Mouse (Mus musculus) kidney, postnatal 4 days (tissue): ENCODE measurements at regions not wholly inside any gene's neighbourhood (a gene's known extent, or its start where the extent isn't known, plus 50 kb on each side); places are given as distances from the start of the nearest gene placed in this dataset.

ENCODE experiments used
- DNase-seq, 2 experiments: peaks; one replicate each; pipeline ENCODE4 v3.0.0; 2021; ENCODE audit warnings: mixed read lengths in 2 of 2

DNA sequence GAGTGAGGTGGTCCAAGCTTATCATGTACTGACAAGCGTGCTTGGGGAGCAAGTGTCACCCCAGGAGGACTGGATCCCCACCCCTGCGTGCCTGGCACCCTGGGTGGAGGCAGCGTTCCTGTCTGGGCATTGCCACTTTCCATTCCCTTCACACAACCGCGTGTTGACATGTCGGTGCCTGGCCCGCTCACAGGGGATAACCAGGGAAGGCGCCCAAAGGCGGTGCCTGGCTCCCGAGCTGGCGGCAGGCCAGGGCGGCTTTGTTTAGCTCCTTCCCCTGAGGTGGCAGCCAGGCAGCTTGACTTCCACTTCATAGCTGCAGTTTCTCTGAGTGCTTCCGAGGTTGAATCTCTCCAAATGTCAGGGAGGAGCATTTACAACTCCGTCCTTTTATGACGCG lies 318.7 kb upstream of the 4930535I16Rik start:
- peak; percentile 59 to 66 for DNase-seq

DNA sequence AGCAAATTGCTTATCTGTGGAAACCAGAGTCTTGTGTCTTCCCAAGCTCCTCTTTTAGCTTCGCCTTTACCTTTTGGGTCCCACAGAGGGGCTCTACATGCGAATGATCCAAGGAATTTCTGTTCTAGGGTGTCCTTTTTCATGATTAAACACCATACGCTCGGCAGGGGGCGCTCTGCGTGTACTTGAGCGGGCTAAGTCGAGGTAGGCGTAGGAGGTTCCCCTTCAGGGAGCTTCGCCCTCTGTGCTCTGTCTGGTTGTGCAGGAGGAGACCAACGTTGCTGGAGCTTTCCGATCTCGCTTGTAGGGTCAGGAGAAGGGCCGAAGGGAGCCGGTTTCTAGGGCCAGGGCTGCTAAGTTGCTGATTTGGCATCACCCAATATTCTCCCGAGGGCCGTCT lies 310.7 kb upstream of the 4930535I16Rik start:
- DNase-seq: peak; percentile 85 to 89

DNA sequence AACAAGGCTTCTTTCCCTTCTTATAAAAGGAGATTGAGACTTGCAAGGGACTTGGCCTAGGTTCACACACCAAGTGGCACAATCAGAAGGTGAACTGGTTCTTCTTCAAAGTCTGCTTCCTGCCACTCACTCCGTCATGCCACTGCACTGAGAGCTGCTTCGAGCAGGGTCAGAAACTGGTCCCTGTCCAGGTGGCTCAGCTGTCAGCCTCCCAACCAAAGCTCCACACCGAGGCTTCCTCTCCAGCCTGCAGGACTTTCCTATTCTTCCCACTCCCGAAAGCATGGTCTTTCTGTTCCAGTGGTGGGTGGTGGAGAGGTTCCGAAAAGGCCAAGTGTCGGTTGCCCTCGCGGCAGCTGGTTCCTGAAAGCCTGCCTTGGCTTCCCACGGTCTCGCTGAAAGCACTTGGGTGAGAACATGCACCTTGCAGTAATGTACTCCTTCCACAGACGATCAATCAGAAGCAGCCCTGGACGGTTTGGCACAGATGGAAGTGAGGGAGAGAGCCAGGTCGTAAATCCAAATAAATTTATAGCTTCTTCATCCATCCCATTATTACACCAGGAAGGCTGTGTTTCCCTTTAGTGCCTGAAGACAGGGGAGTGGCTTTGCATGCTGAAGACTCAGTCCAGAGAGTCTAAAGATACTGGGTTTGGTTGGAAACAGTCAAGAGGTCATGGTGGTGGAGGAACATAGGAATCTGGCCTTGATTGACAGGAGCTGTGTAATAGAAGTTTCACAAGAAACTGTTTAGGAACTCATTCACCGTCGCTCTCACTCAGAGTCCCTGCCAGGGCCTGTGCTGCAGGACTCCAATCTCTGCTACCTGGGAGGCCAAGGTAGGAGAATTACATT lies 306.1 kb upstream of the 4930535I16Rik start:
- DNase-seq: peak; percentile 45

DNA sequence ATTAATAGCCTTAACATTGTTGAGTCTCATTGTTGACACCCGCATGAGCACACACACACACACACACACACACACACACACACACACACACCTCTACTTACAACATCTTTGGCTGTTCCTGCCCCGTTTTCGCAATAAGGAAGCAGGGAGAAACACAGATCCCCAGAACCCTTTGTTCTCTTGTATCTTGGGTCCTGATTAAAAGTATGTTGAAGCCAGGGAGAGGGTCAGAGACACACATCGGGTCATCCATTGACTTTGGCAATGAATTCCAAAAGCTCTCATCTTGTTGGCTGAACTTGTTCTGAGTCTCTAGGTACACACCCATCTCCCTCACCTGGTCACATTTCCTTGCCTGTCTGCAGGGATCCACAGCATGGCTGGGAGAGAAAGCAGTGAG lies 303.9 kb upstream of the 4930535I16Rik start:
- no peak for DNase-seq

DNA sequence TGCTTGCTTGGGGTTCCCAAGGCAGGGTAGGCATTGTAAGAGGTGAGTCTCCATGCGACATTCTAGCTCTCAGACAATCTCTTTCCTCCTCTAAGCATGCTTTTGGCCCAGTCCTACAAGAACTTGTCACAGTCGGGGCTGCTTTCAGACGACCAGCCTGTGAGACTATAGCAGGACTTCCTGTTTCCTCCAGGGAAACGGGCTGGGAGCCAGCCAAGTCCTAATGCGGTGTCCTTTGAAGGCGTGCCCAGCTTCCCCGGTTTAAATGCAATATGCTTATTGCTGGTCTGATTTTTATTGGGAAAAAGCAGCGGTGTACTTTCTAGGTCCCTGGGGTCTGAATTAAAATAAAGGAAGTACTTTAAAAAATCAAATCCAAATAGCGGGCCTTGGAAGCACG lies 299.4 kb upstream of the 4930535I16Rik start:
- DNase-seq: peak; percentile 84 to 87

DNA sequence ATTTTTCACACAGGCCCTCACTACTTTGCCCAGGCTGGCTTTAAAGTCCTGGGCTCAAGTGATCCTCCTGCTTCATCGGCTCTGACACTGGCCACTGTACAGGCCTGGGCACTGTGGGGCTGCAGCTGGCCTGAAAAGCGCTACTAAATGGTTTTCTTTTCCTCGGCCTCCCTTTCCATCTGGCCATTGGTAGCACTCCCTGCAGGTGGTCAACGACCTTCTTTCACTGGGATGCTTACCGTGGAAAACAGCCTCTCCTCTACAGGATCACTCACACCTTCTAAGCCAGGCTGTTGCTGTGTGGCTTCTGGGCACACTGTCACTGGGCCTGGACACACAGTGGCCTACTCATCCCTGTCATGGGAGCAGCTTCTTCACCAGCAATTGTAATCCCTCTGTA lies 298.5 kb upstream of the 4930535I16Rik start:
- DNase-seq: no peak

DNA sequence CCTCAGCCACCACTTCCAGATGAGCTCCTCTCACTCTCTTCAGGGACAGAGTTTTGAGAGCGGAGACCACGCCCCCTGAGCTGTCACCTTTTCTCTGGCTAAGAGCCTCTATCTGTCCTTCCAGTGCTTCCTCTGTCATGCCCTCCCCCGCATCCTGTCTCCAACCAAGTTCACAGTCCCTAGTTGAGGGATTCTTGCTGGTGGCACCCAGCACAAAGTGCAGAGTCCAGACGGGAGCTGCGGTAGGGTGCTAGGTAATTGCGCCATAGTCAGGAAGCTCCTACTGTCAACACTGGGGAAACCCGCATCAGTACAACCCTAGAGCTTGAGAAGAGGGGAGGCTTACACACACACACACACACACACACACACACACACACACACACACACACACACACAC lies 297.3 kb upstream of the 4930535I16Rik start:
- peak in 1 of 2 experiments; percentile 14 for DNase-seq

DNA sequence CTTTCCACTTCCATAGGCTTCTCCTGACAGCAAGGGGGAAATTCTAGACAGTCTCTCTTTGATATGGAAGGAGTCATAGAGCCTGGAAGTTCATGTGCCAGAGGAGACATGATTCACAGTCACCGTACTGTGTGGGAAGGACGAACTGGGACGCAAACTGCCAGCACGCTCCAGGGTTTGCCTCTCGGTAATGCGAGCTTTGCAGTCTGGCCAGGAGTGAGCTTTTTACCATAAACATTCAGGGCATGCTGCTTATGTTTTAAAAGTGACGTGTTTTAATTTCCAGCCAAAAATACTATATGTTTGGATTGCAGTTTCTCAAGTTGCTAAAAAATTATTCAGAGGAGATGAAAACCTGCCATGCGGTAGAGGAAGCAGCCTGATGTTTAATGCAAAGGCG lies 292.3 kb upstream of the 4930535I16Rik start:
- no peak for DNase-seq

DNA sequence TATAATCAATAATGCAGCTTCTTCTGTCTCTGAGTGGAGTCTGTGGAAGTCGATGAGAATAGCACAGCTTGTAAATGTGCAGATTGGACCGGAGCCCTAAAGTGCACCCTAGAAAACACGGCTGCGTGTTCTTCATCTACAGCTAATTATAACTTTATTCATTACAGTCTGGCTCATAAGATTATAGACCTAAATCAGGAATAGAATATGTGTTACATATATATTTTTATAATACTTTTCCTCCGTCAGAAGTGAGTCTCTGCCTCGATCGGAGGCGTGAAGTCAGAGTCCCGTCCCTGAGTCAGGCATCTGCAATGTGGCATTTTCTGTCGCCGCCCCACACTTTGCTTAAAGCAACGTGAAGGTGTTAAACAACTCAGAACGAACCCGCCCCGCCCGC lies 288.7 kb upstream of the 4930535I16Rik start:
- DNase-seq: no peak

DNA sequence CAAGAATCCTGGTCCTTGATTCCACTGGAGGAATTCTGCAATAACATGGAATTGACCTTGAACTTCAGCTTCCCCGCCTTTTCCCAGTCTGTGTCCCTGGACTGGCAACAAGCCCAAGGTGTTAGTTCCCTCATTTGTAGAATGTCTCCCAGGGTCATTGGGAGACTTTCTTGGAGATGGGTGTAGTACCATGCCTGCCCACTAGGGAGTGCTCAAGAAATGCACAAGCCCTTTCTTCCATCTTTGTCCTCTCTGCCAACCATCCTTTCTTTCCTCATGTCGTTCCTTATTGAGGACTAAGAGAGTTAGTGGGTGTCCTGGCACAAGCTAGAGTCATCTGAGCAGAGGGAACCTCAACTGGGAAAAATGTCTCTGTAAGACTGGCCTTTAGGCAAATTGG lies 285.9 kb upstream of the 4930535I16Rik start:
- DNase-seq: peak; percentile 27 to 34

DNA sequence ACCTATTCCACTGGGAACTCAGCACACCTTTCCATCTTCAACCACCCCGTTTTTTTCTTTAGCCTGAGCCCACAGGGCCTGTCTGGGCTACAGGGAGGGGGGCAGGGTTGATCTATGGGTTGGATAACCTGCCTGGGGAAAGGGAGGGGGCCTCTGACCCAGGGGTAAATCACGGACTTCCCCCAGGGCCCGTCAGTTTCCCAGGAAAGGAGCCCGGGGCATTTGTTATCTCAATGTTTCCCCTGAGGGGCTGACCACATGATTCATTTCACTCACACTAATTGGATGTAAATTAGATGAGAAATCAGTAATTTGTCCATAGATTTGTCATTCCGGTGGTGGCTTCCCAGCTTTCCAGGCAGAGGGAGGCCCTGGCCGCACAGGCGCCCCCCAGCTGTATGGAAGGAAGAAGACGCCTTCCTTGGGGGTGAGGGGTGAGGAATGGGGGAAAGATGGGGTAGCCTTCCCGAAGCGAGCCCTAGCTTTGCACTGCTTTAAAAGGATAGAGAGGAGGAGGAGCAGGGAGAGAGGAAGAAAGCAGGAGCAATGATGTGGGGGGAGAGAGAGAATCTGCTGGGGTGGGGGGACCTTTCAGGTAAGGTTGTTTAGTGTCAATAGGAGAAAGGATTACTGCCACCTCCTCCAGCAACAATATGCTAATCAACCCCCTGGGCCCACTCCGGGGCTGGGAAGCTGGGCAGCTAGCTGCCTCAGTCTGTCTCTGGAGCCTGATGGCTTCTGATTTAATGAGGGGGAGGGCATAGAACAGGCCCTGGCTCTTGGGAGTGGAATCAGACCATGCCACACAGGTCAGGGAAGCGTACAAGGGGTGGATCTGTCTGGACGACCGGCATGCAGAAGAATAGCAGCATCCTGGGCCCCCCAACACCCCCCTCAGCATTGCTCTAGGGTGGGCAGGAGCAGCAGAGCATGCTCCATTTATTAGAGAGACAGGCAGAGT lies 282.3 kb upstream of the 4930535I16Rik start:
- DNase-seq: no peak

DNA sequence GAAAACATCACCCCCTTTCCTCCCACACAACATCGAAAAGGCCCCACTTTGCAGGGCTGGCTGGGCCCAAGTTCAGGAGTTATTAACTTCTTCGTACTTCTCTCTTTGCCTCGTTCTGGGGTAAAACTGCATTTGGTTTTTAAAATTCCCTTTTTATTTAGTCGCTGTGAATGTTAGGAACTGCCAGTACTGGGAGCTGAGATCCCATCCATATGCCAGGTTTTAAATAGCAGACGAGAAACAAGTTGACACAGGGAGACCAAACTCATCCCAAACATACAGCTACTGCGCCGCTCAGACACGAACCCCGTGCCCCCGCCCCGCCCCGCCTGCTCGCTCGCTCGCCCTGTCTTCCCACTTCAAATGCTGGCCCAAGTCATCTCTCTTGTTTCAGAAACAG lies 281.0 kb upstream of the 4930535I16Rik start:
- no peak for DNase-seq

DNA sequence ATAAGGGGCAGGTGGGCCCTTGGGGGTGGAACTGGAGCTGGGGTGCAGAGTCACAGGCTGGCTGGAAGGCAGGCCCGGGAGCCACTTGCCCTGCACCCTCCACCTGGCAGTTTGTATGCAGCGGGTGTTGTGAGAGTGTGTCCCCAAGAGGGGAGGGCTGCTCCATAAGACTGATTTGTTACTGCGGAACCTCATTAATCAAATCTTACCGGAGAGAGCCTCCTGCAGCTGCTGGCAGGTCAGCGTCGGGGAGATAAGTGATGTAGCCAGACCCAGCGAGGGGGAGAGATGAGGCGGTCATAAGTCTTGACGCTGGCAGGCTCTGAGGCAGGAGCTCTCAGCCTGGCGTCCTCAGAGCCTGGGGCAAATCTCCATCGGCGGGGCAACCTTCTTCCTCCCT lies 278.9 kb upstream of the 4930535I16Rik start:
- DNase-seq: no peak

DNA sequence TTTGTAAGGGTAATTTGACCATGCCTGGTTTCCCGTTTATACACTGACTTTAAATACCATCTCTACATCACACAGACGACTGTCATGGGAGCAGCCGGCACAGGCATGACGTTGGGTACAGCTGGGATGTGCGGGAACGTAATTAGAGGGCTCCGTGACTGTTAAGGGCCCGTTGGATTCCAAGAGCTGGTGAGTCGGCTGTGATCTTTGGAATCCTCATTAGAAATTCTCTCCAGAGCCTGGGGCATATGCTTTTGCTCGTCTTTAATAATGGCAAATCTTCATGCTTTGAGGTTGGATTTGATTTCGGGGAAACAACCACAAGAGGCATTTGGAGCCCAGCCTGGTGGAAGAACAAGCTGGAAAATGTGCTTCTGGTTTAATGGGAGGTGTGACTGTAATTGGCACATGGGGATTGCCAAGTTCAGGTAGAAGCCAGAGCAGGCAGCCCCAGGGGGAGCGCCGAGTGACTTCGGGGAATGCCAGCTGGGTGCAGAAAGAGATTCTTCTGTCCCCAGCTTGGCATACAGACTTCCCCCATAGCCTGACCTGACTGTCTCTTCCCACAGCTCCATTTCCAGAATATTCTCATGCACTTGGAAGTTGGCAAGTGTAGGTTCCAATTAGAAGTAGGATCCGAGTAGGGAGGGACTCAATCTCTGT lies 275.4 kb upstream of the 4930535I16Rik start:
- no peak for DNase-seq

DNA sequence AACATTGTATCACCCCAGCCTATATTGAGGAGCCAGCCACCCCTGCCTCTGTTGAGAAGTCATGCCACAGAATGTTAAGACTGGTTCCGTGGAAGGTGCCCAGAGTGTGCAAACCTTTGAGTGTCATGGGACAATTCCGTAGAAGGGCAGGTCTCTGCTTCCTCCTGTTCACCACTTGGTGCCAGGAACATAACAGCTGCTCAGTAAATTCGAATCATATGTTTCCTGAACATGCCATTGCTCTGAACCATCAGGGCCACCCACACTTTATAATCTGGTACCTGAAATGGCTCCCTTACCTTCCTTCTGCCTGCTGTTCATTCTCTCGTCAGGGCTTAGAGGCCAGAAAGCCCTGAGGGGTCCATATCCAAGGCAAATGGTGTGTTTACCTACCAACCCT lies 273.0 kb upstream of the 4930535I16Rik start:
- no peak for DNase-seq

DNA sequence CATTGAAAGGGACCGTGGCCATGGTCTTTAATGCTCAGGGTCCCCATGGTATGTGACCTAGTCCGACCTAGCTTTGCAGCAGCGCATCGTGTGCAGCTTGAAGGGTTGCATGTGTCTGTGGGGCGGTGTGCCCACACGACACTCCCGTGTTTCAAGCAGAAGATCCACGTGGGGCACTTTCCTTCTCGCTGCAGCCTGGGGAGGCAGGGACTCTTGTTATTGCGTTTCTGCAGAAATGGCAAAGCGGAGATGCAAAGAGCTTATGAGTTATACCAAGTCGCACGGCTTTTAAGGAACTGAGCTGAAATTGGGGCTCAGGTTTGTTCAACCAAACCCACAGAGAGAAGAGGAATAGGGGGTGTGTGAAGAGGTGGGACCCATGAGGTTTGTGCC lies 272.2 kb upstream of the 4930535I16Rik start:
- no peak for DNase-seq

DNA sequence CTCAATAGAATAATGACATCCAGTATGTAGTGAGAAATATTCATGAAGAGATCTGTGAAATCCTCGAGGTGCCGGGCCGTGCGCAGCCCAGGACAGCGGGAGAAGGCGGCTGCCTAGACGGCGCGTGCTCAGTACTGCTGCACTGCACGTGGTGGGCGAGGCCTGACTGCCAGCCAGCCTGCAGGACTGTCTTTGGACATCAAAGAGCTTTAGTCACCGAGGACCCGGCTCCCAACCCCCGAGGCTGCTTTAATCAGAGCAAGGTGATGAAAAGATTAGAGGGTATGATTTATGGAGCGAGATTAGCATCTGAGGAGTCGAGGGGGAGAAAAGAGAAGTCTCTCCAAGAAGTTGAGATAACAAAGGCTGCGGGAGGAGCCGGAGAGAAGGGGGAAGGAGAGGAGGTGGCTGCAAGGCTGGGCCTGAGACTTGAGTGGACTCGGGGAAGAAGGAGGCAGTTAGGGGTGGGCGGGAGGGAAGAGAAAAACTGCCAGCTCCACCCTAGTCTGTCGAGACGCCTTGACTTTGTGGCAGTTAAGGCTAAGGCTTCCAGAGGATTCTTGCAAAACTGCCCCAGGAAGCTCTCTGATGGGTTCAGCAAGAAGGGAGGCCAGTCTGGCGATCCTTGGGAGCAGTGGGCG lies 271.6 kb upstream of the 4930535I16Rik start:
- DNase-seq: peak; percentile 48 to 55

DNA sequence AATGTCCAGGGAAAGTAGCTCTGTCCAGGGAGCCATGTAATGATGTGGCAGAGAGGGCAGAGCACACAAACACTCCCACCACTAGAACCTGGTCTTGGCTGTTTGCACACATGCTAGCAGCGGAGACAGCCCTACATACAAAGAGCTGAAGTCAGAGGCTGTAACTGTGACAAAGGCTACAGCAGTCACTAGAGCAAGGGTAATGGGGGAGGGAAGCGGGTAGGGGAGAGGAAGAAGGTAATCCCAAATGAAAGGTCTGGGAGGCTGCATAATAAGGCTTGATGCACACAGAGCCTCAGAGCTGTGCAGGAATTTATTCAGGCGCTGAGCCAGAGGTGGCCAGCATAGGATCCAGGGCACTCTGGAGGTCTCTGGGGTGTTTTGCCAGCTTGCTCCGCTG lies 269.3 kb upstream of the 4930535I16Rik start:
- DNase-seq: no peak

DNA sequence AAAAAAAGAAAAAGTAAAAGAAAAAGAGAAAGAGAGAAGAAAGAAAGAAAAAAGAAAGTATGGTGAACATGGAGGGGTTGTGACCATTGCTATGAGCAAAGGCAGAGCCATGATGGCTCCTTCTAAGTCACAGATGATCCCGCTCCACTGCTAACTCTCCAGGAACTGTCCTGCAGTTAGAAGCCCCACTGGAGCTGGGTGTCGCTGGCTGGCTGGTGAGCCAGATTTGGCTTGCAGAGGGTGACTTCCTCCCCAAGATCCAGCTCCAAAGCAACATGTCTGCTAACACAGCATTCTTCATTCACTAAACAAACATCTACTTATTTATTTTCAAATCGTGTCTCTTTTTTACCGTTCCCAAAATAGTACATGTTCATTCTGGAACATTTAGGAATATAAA lies 263.5 kb upstream of the 4930535I16Rik start:
- DNase-seq: no peak

DNA sequence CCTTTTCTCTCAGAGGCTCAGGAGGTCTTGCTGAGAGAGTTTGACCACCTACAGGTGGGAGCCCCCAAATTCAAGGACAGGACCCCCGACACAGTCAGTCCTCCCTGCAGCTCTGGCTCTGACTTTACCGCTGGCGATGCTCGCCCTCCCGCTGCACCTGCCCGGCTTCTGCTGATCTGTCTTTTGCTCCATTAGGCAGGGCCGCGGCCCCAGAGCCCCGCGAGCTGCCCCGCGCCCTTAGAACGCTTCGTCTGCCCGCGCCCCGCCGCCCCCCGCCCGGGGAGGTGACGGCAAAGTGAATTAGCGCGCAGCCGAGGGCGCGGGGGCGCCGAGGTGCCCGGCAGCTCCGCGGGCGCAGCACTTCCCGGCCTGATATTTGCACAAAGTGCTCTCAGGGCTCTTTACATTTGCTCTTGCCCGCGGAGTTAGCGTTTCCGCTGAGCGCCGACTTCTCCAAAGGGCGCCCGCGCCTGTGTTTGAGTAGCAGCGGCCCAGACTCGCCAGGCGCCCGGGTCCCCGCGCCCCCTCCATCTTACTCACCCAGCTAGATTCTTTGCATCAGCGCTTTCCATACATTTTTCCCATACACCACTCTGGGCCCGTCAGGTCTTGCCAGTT lies 260.7 kb upstream of the 4930535I16Rik start:
- peak; percentile 35 to 40 for DNase-seq

DNA sequence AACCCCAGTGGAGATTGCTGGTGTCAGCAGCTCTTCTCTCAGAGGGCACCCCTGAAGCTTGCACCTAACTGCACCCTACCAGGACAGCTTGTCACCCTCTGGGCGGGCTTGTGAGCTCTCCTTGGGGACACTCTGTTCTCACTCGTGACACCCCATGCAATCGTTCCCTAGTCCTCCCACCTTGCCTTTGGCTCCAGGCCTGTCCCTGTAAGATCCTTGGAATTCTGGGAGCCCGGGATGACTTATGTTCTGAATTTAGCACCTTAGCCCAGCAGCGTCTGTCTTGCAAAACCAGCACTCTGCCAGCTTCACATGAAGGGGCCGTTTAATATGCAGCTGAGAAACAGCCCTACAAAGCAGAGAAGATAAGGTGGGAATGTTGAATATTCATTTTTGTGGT lies 257.7 kb upstream of the 4930535I16Rik start:
- DNase-seq: no peak

DNA sequence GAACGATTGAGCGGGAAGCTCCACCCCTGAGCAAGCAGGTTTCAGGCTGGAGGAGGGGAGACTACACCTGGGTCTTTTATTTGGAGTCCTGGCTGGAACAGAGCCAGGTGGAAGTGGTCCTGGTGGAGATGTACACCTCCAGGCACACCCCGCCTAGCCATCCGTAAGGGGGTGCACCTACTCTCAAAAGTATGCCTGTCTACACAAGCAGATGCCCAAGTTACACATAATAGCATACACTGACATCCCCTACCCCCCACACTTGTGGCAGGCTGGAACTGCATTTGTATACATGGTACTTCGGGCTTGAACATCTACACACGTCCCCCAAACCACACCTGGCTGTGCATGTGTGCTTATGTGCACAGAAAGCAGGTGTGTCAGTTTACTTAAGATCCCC lies 236.8 kb upstream of the 4930535I16Rik start:
- DNase-seq: no peak
